Mouse (Mus musculus) bone marrow macrophage, adult 2 months (primary cell): ENCODE data around the gene Stk39. TPM values are rescaled to one million over a fixed set of nuclear protein-coding genes. Genes with fewer than 3 reads are reported as not detected.

Experiments
- H3K27ac ChIP-seq: 2 replicates; pipeline ENCODE4 v1.5.1; 2012; ENCODE audit warnings: low read depth, low read length; ENCODE audit not compliant: insufficient read depth
- H3K4me1 ChIP-seq: 2 replicates; pipeline ENCODE4 v1.6.1; 2012; ENCODE audit warnings: low read length; ENCODE audit not compliant: control insufficient read depth, insufficient read depth
- H3K4me3 ChIP-seq: 2 replicates; pipeline ENCODE4 v1.5.1; 2012; ENCODE audit warnings: mild to moderate bottlenecking, low read length, moderate library complexity; ENCODE audit not compliant: insufficient read depth
- CTCF ChIP-seq: IDR thresholded peaks from 2 replicates; pipeline ENCODE4 v1.5.1; 2012; ENCODE audit warnings: low read depth, mild to moderate bottlenecking, low read length, moderate library complexity
- POLR2A ChIP-seq: IDR thresholded peaks from 2 replicates; pipeline ENCODE4 v1.6.1; 2012; ENCODE audit warnings: mild to moderate bottlenecking, low read depth, low read length, borderline replicate concordance
- polyA plus RNA-seq: library from polyadenylated mRNA; stranded (reverse); fragments of >200 nt; gene quantifications from 2 replicates; pipeline ENCODE4 v1.2.4, GENCODE M21; 2012; ENCODE audit not compliant: missing spikeins, insufficient read depth, insufficient read length

Stk39 gene
- polyA plus RNA-seq, 1 experiment = 0.46 TPM

DNA sequence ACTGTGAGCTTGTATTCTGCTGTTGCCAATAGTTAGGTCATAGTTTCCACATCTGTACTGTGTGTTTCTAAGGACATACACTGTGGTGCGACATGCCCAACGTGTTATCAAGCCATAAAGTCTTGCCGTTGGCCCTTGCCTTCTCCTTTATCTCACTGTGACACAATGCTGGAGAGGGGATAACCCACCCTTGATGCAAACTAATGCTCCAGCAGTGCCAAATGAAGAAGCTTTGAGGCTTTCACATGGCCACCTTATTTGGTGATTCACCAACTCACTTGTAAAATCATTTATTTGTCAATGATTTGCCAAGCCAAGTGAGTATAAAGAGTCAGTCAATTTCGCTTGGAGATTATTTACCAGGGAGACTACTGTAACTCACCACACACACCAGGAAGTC lies 46.0 kb downstream of the Stk39 start:
- no peak for TF ChIP-seq POLR2A
- TF ChIP-seq CTCF = no peak
- no peaks in the 10 kb centered on the region for H3K4me1 ChIP-seq

GRCm38 (mm10) chr2:68421002-68421401 lies 51.1 kb downstream of the Stk39 start:
- no peak overlapping the region for H3K4me3 ChIP-seq
- H3K4me1 ChIP-seq = no peaks in the 10 kb centered on the region
- H3K27ac ChIP-seq = no peak overlapping the region
- TF ChIP-seq CTCF = no peak
- no peak for TF ChIP-seq POLR2A

More for the DNA sequence above, 46.0 kb downstream of the Stk39 start:
- no peak overlapping the region for H3K27ac ChIP-seq
- H3K4me3 ChIP-seq = no peak overlapping the region

DNA sequence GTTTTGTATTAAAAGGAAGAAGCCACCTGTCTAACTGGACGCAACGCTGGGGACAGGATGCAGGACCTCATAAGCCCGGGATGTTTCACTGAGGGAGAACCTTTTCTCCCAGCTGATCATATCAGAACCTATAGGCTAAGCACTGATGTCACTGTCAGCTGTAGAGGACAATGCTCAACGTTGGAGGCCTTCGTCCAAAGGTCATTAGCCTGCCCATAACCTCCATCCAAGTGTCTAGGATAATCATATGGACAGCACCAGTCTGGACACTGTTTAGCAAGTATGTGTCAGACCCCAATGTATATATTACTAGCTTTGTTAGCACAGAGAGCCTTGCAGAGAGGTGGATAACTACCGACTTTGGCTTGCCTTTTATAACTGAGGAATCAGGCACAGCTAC lies 51.8 kb downstream of the Stk39 start:
- no peak overlapping the region for H3K27ac ChIP-seq
- H3K4me1 ChIP-seq = no peaks in the 10 kb centered on the region
- no peak for TF ChIP-seq POLR2A
- TF ChIP-seq CTCF = no peak
- H3K4me3 ChIP-seq = no peak overlapping the region

DNA sequence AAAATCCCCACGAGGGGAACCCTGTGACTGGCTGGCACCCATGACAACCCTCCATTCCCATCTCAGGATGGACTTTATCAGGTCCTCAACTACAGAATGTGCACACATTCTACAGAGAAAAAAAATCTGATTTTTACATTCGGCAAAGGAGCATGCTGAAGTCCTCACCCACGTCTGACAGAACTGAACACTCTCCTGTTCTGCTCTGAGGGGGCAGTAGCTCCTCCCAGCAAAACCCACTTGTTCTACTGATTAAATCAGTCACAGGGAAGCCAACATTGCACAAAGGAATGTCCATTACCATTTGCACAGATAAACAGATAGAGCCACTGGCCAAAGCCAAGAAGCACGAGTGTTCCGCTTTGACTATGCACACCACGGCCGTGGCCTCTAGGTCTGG lies 52.3 kb downstream of the Stk39 start:
- no peaks in the 10 kb centered on the region for H3K4me1 ChIP-seq
- no peak overlapping the region for H3K4me3 ChIP-seq
- TF ChIP-seq POLR2A (no peak), CTCF (no peak)
- H3K27ac ChIP-seq = no peak overlapping the region

DNA sequence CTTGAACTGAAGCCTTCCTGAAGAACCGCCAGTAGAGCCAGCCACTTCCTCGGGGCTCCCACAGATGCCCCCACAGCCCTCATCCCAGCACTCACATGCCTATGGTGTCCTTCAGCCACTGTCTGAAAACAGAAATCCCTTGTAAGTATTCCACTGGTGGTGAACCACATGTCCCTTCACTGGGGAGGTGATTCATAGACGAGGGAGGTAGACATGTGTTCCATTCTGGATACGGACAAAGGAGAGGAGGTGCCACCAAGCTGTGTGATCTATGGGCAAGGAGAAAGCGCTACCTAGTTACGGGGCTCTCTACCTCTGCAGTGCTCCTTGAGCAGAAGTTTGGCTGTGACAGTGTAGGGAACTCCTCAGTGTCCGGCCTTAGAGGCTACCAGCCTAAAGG lies 52.9 kb downstream of the Stk39 start:
- Histone ChIP-seq H3K27ac (no peak overlapping the region), H3K4me1 (no peaks in the 10 kb centered on the region), H3K4me3 (no peak overlapping the region)
- no peak for TF ChIP-seq POLR2A
- TF ChIP-seq CTCF = no peak

DNA sequence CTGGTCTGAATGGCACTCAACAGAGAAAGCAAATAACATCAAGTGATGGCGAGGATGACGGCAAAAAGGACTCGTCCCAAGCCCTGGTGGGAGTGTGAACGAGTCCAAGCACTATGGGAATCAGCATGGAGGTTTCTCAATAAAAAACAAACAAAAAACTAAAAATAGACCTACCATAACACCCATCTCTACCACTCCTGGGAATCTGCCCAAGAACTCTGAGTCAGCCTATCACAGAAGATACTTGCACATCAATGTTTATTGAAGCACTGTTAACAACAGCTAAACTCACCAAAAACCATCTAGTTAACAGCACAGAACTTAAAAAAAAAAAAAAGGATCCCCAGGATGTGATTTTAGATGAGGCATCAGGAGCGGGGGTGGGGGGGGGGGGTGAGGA lies 55.0 kb downstream of the Stk39 start:
- Histone ChIP-seq H3K4me1 (no peaks in the 10 kb centered on the region), H3K27ac (no peak overlapping the region), H3K4me3 (no peak overlapping the region)
- TF ChIP-seq POLR2A = no peak
- TF ChIP-seq CTCF = no peak

GRCm38 (mm10) chr2:68415691-68416090 lies 56.4 kb downstream of the Stk39 start:
- Histone ChIP-seq H3K27ac (no peak overlapping the region), H3K4me1 (no peaks in the 10 kb centered on the region), H3K4me3 (no peak overlapping the region)
- no peak for TF ChIP-seq CTCF
- no peak for TF ChIP-seq POLR2A

- Histone ChIP-seq H3K4me1 (no peaks in the 10 kb centered on the region), H3K4me3 (no peak overlapping the region), H3K27ac (no peak overlapping the region)
- TF ChIP-seq CTCF (no peak), POLR2A (no peak)
Measured at GRCm38 (mm10) chr2:68412149-68412548, 59.9 kb downstream of the Stk39 start.

- Histone ChIP-seq H3K4me3 (no peak overlapping the region), H3K27ac (no peak overlapping the region), H3K4me1 (no peaks in the 10 kb centered on the region)
- TF ChIP-seq POLR2A = no peak
- TF ChIP-seq CTCF = no peak
Measured at GRCm38 (mm10) chr2:68411201-68411600, 60.9 kb downstream of the Stk39 start.

- Histone ChIP-seq H3K4me1 (no peaks in the 10 kb centered on the region), H3K4me3 (no peak overlapping the region), H3K27ac (no peak overlapping the region)
- TF ChIP-seq POLR2A = no peak
- TF ChIP-seq CTCF = no peak
Measured at GRCm38 (mm10) chr2:68409640-68410215, 62.3 kb downstream of the Stk39 start.

GRCm38 (mm10) chr2:68408271-68408980 lies 63.6 kb downstream of the Stk39 start:
- no peak overlapping the region for H3K4me3 ChIP-seq
- TF ChIP-seq POLR2A (no peak), CTCF (no peak)
- H3K27ac ChIP-seq = no peak overlapping the region
- H3K4me1 ChIP-seq = no peaks in the 10 kb centered on the region
